Comparison of ENCODE assay signal across 9 mouse cellular contexts in genomic region chr2:167294216-167294615, GRCm38 (mm10). TPM values are rescaled to one million over a fixed set of nuclear protein-coding genes. Genes with fewer than 3 reads are reported as not detected.
DNase-seq lines count a peak whose midpoint lies in the region; ATAC-seq lines count a peak whose summit lies in the region.
"Had no signal": no experiment of that assay in that cellular context is flagged by ENCODE, and none has a peak within 500 bp of the region (broad histone marks: within the 10 kb centered on the region; RNA-seq: fewer than 3 reads in every experiment).

No protein-coding gene starts in this region.

- peak overlapping the region; percentile 11; the same call in 1 of the 2 replicates for H3K9ac ChIP-seq in intestine, embryonic 16.5 days (ENCODE audit: low read depth, low read length)
- no peak overlapping the region for H3K9ac ChIP-seq in intestine, embryonic 15.5 days

- peaks cover 14% of the 10 kb centered on the region for H3K4me1 ChIP-seq in intestine, embryonic 16.5 days (ENCODE audit: control insufficient read depth, insufficient read depth, low read length)
- H3K4me1 ChIP-seq in intestine, embryonic 15.5 days (replicated peaks) = peaks cover 18% of the 10 kb centered on the region

- no peaks in the 10 kb centered on the region for H3K27me3 ChIP-seq in intestine, embryonic 16.5 days (replicated peaks; ENCODE audit: control insufficient read depth, insufficient read depth, low read length)
- H3K27me3 ChIP-seq in intestine, embryonic 15.5 days (replicated peaks) = no peaks in the 10 kb centered on the region

- H3K4me2 ChIP-seq in intestine, embryonic 16.5 days (ENCODE audit: low read depth, low read length) = no peak overlapping the region
- no peak overlapping the region for H3K4me2 ChIP-seq in intestine, embryonic 15.5 days (replicated peaks)

- ATAC-seq in intestine, embryonic 16.5 days = no peak
- no peak for ATAC-seq in intestine, embryonic 15.5 days
- no peak for ATAC-seq in megakaryocyte-erythroid progenitor cell, adult 5-6 weeks (replicated peaks; ENCODE audit: low FRiP score, low TSS enrichment, poor library complexity, severe bottlenecking)

- H3K36me3 ChIP-seq in intestine, embryonic 16.5 days (ENCODE audit: control insufficient read depth, insufficient read depth, low read length) = no peaks in the 10 kb centered on the region
- no peaks in the 10 kb centered on the region for H3K36me3 ChIP-seq in intestine, embryonic 15.5 days

- 84% methylated on average over 7 of the region's 7 CpGs for WGBS in intestine, embryonic 16.5 days
- 71% methylated on average over 7 of the region's 7 CpGs for WGBS in intestine, embryonic 15.5 days

- peak; percentile 60 to 76 for DNase-seq in adrenal gland, adult (ENCODE audit: inconsistent age in 2 of 2, low spot score in 1 of 2)
- no peak for DNase-seq in adrenal gland, postnatal 4 days (ENCODE audit: low spot score in 2 of 2)
- DNase-seq in spleen, postnatal 4 days (ENCODE audit: low spot score in 2 of 2) = peak; percentile 11 to 59
- DNase-seq in spleen, adult 12 weeks (ENCODE audit: low spot score) = no peak
- DNase-seq in right cerebral cortex, postnatal 25 days = peak; percentile 2

- H3K27ac ChIP-seq in intestine, embryonic 16.5 days (ENCODE audit: low read length) = no peak overlapping the region
- no peak overlapping the region for H3K27ac ChIP-seq in intestine, embryonic 15.5 days

- H3K4me3 ChIP-seq in intestine, embryonic 16.5 days (ENCODE audit: low read length) = no peak overlapping the region
- no peak overlapping the region for H3K4me3 ChIP-seq in intestine, embryonic 15.5 days (replicated peaks)

- H3K9me3 ChIP-seq in intestine, embryonic 16.5 days (ENCODE audit: control insufficient read depth, low read length) = no peaks in the 10 kb centered on the region
- no peaks in the 10 kb centered on the region for H3K9me3 ChIP-seq in intestine, embryonic 15.5 days

RNA-seq across cellular contexts. Expression of gene Ptgis, which starts 53.8 kb away (rescaled TPM):
- 10 to 100 TPM; 21.5 to 22.3 TPM for total RNA-seq in adrenal gland, postnatal 4 days (2021)
- 12.0 and 12.8 TPM in 2 replicates for polyA plus RNA-seq in intestine, embryonic 16.5 days (2015; fragmentation: Nextera tagmentation; extraction: Ambion mirVana)
- 12.0 and 13.4 TPM in 2 replicates for polyA plus RNA-seq in intestine, embryonic 15.5 days (2015; fragmentation: Nextera tagmentation; extraction: Ambion mirVana)
- total RNA-seq in megakaryocyte-erythroid progenitor cell, adult 5-6 weeks (2014; fragmentation: Nextera tagmentation) = not detected in 2 replicates
- total RNA-seq in megakaryocyte-erythroid progenitor cell, adult 5-6 weeks (2017) = not detected in 2 replicates
- polyA plus RNA-seq: erythroblast, embryonic 14.5 days had no signal

RNA-seq across cellular contexts. Expression of gene B4galt5, which starts 54.8 kb away (rescaled TPM):
- 100 to 1,000 TPM in 1 of 2 experiments, 10 to 100 TPM in 1; 86.1 to 102 TPM for total RNA-seq in adrenal gland, postnatal 4 days (2021)
- 7.2 and 8.1 TPM in 2 replicates for polyA plus RNA-seq in intestine, embryonic 16.5 days (2015; fragmentation: Nextera tagmentation; extraction: Ambion mirVana)
- 9.6 and 10.8 TPM in 2 replicates for polyA plus RNA-seq in intestine, embryonic 15.5 days (2015; fragmentation: Nextera tagmentation; extraction: Ambion mirVana)
- 2.1 TPM in 1 of 2 replicates, not detected in the other for total RNA-seq in megakaryocyte-erythroid progenitor cell, adult 5-6 weeks (2014; fragmentation: Nextera tagmentation)
- total RNA-seq in megakaryocyte-erythroid progenitor cell, adult 5-6 weeks (2017) = 0.80 and 20.1 TPM in 2 replicates

Comparison
In these comparisons a context has a peak if more than half of its experiments do, and no peak if none do; other contexts are left out.
1. DNase-seq: peak in adrenal gland, adult (2 of 2), spleen, postnatal 4 days (2 of 2) and right cerebral cortex, postnatal 25 days (single experiment); none in adrenal gland, postnatal 4 days (0 of 2) and spleen, adult 12 weeks (single experiment).
2. RNA of gene Ptgis, which starts 53.8 kb away (total RNA-seq): 21.5 to 22.3 TPM in adrenal gland, postnatal 4 days; not detected in megakaryocyte-erythroid progenitor cell, adult 5-6 weeks; every median in the first group is over 10 times any median in the second.
3. RNA of gene B4galt5, which starts 54.8 kb away (total RNA-seq): 86.1 to 102 TPM in adrenal gland, postnatal 4 days; 0.80 to 20.1 TPM in megakaryocyte-erythroid progenitor cell, adult 5-6 weeks; every median in the first group is over 4 times any median in the second.